Mouse (Mus musculus) 3T3-L1 (cell line): ENCODE results near the gene Sult2b1.

Source experiments
- DNase-seq: peaks from one replicate; pipeline ENCODE4 v3.0.0-alpha.2; 2015; ENCODE audit warnings: low read depth, low spot score

Gene Sult2b1

DNA sequence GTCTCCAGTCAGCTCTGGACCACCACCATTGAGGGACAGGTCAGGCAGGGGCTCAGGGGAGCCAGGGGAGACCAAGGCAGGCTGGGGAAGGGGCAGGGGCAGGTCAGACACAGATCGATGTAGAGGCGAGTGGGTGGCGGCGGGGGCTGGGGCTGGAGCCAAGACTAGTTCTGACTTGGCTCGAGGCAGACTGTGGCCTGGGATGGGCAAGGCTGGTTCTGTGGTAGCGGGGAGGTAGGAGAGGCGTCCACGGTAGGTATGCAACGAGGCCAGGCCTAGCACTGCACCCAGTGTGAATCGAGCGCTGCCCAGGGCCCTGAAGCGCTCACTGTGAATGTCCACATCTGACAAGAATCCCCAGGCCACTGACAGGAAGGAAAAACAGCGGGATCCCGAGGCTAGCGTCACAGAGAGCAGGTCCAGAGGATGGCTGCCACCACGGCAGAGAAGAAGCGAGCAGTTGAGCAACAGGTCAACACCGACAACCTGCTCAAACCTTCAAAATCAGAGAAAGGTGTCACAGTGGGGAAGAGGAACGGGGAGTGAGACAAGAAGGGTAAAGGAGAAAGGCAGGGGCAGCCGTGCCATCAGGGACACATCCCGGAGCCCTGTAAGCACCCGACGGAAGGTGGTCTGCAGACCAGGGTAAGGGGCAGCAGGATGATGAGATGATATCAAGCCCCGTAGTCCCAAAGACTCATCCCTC lies 73.0 kb downstream of the Sult2b1 start:
- no peak for DNase-seq

DNA sequence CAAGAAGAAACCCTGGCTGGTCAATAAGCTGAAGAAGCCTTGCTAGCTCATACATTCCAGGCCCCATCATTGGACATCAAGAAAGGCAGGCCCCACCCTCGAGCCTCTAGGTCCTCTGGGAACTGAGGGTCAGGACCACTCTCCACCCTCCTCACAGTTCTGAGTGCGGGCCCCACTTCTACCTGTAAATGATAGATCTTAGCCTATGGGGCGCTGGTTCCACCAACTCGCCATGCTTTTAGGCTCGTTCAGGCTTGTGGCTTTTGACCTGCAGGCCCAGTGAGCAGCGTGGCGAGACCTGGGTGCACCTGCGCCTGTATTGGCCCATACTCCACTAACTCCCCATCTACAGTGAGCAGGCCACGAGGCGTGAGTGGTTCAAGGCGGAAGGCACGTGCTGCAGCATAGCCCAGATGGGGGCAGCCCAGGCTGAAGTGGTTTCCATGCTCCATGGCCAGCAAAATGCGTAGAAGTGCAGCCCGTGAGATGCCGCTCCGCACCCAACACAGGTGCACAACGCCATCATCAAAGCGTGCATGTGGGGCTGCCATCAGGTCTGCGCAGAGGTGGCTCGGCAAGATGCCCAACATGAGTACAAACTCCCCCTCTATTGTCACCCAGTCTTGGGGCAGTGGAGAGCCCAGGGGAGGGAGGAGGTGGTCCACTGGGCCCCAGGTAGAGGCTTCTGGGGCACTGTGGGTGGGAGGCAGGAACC lies 73.8 kb downstream of the Sult2b1 start:
- no peak for DNase-seq

DNA sequence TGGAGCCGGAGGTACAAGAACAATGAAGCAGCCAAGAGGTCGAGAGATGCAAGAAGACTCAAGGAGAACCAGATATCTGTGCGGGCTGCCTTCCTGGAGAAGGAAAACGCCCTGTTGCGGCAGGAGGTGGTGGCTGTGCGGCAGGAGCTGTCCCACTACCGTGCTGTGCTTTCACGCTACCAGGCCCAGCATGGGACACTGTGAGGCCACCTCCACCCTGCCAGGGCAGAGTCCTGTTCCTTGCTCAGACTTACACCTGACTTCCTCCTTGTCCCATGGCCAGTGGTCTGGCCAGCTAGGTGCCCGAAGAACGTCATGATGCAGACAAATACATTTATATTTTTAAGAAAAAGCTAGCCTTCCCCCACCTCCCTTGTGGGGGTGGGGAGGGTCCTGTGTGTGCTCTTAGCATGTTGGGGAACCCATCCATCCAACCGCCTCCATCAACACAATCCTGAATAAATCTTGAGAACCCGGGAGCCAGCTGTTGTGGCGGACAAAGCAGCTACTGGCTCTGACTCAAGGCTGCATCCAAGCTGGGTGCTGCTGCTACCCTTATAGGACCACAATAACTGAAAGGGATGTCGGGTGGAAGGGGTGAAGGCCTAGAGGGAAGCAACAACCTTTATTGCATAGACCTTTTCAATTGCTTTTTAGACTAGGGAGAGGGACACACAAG lies 74.7 kb downstream of the Sult2b1 start:
- no peak for DNase-seq

DNA sequence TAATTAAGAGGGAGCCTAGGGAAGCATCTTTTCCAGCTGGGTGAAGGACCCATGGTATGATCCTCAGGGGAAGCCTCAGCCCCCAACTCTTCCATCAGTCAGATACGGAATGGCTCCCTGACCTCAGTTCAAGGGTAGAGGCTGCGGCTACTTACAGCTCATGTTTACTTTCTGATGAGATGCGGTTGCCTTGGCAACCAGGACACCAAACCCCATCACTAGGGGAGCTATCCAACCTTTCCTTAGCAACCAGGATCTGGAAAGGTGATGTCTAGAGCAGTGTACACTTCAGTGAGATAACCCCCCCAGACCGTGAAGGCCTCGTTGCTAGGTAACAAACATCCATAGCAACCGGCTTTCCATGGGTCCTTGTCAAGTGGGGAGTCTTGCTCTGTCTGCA lies 75.4 kb downstream of the Sult2b1 start:
- DNase-seq = no peak

DNA sequence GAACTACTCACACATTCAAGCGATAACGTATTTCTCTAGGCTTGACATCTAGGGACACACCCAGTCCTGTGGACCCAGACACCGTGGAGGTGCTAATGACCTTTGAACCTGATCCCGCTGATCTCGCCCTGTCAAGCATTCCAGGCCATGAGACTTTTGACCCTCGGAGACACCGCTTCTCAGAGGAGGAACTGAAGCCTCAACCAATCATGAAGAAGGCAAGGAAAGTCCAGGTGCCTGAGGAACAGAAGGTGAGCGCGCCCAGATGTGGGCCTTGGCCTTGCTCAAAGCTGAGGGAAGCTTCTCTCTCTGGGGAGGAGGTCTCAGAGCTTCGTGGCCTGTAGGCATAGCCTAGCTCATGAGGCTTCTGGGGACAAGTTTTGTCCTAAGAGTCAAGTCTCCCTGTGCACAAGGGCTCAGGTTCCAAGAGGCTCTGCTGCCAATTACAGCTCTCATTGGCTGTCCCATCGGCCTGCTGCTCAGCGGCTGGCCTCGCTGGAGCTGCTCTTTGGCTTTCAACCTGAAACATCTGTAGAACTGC lies 76.2 kb downstream of the Sult2b1 start:
- no peak for DNase-seq

DNA sequence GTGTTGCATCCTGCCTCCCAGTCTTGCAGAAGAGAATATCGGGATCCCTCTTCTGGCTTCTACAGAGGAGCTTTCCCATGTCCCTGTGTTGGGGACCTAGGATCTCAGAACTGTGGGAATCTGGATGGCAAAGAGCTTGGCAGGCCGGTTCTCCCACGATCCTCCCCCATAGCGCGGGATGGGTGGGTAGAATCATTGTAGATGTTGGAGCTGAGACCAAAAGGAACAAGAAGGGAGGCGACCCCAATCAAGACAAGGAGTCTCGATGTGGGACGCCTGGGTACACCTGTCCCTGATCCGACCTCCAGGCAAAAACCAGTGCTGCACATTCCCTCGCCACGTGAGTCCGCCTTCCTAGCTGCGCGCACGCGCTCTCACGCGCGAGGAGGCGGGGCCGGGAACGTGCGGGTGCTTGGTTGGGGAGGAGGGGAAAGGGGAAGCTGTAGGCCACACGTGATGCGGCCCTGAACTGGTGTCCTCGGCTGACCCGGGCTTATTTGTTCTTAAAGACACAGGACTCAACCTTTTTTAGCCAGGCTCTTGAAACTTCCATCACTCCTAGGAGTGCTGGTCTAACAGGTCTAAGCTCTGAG lies 77.0 kb downstream of the Sult2b1 start:
- peak; percentile 84 for DNase-seq

DNA sequence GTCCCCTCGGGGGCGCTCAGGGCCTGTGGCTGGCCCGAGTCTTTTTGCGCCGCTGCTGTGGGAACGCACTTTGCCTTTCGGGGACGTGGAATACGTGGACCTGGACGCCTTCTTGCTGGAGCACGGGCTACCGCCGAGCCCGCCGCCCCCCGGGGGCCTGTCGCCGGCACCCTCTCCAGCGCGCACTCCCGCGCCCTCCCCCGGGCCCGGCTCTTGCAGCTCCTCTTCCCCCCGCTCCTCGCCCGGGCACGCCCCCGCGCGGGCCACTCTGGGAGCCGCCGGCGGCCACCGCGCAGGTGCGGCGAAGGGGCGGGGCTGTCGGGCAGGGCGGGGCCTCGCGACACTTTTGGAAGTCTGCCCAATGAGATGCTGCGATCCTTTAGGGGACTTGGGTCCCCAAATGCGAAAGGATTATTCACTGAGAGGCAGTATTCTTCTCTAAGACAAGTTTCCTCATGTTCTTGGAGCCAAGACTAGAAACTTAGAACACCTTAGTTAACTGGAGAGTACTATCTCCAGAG lies 77.7 kb downstream of the Sult2b1 start:
- peak; percentile 56 for DNase-seq

DNA sequence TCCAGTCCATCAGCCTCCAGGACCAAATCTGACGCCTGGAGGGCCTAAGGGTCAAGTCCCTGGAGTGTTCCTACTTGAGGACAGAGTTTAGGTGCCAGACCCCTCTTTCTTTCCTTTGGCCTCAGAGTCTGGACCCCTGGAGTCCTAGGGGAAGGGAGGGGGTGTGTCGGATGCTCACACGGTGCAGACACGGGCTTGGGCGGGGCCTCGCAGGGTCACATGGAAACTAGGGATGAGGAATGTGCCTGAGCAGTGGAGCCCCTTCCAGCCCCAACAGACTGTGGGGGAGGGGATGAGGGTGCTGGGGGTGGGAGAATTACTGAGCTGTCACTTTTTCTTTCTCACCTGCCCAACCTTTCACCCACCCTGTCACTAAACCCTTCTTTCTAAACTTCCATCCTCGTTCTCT lies 78.6 kb downstream of the Sult2b1 start:
- peak; percentile 75 for DNase-seq

DNA sequence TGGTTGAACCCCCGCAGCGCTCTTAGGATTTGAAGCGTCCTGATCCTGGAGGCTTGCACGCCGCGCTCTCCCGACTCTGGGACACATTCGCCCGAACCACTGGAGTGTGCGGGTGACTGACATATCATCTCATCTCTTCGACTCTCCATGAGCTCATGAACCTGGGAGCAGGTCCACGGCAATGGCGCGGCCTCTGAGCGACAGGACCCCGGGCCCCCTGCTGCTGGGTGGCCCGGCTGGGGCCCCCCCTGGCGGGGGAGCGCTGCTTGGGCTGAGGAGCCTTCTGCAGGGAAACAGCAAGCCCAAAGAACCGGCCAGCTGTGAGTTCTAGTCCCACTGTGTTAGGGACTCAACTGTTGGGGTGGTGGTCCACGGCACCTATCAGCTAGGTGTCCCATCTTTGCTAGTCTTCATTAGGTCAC lies 79.0 kb downstream of the Sult2b1 start:
- no peak for DNase-seq

DNA sequence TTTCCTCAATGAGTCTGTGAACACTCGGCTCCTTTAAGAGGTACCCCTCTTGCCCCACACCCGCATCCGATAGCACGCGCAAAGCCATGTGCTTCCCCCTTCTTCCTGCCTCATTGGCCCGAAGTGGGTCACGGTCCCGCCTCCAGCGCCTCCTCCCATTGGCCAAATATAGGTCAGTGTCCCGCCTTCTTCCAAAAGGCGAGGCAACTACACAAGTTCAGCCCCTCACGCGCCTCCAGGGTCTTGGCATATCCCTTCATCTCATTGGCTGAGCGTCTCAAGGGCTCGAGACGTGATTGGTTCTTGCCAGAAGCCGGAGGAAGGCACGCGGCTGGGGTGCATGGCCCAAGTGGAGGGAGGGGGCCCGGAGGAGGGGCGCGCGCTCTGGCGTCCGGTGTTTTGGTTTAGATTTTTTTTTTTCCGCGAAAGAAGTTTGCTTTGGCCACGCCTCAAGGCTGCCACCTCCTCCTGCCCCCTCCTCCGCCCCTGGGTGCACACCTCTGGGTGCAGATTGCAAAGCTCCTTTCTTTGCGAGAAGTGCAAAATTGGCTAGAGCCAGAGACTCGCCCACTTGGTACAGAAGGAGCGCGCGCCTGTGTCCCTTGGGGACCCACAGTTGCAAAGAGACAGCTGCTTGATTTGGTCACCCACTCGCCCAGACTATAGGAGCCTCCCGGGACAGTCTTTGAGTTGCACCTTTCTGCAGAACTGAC lies 79.6 kb downstream of the Sult2b1 start, which contains the start of gene Dbp:
Gene Dbp, plus strand, starts transcription at position 359 of the 713 bp plus-strand sequence.
- DNase-seq = peak; percentile 98

DNA sequence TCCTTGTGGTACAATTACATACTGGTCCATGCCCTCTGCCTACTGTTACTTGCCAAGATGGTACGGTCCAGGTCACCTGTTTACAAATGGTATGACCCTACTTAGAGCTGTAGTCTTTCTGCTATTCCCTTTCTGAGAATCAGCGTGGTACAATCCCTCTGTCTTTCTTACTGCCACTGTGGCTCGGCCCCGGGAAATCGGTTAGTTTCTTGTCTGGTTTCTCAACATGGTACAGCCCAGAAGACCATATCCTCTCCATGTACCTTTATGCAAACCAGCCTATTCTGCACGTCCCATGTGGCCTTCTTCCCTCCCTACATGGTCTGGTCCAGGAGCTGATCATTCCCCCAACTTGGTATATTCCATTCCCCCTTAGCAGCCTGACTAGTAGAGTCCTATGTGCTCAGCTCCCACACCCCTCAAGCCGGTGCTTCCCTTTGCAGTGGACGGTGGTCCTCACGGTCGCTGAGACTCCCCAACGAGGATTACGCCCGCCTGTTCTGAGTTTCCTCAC lies 80.4 kb downstream of the Sult2b1 start:
- peak; percentile 85 for DNase-seq

DNA sequence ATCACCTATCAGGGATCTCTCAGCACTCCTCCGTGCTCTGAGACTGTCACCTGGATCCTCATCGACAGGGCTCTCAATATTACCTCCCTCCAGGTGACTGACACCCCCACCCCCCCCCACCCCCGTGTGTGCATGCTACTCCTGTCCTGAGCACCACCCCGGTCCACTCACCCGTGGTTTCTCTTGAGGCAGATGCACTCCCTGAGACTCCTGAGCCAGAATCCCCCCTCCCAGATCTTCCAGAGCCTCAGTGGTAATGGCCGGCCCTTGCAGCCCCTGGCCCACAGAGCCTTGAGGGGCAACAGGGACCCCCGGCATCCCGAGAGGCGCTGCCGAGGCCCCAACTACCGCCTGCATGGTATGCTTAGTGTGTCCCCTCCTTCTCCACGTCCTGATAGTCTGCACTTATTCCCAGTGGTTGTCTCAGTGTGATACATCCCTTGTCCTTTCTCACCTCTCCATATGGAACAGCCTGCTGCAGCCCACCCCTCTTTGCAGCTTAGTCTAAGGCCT lies 80.9 kb downstream of the Sult2b1 start:
- no peak for DNase-seq

DNA sequence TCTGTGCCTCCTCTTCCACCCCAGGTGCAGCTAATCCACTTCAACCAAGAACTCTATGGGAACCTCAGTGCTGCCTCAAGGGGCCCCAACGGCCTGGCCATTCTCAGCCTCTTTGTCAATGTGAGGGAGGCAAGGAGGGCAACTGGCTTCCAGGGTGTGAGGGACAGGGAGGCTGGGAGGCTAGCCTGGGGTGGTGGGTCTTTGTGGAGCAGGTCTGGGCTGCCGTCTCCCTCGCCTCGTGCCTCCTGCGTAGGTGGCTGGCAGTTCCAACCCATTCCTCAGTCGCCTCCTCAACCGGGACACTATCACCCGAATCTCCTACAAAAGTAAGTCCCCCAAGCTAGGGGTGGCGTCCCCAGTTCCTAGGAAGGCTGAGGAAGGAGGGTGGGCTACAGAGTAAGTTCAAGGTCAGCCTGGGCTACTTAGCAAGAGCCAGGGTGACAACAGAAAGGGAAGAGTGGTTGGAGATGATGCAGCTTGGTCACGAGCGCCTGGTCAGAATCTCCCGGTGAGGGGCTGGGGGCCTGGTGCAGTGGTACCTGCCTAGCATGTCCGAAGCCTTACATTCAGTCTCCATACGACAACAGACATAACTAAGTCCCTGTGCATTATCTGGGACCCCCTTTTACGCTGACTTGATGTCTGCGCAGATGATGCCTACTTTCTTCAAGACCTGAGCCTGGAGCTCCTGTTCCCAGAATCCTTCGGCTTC lies 81.5 kb downstream of the Sult2b1 start:
- no peak for DNase-seq

DNA sequence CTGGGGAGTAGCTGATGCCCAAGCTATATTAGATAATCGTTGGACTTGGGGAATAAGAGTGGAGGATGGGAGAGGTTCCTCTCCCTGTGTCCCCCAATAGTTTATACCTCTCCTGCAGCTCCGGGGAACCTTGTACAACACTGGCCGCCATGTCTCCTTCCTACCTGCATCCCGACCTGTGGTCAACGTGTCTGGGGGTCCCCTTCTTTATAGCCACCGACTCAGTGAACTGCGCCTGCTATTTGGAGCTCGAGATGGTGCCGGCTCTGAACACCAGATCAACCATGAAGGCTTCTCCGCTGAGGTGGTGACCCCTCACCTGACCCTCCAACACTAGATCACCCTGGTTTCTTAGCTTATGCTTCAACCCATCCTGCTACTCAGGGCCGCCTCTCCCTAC lies 82.2 kb downstream of the Sult2b1 start:
- DNase-seq = no peak

DNA sequence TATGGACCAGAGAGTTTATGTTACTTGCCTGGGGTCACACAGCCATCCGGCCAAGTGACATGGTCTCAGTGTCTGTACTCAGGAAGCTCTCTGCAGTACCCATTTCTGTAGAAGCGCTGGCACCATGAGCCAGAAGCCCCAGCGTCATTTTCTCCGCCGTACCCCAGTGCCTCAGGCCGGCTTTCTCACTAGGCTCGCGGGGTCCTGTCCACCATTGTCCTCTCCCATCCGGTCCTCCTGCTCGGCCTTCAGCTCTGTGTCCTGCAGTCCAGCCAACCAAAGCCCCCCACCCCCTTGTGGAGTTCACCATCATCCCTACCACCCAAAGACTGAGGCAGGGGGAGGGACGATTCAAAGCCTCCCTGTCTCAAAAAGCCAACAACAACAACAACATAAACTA lies 82.9 kb downstream of the Sult2b1 start:
- no peak for DNase-seq

DNA sequence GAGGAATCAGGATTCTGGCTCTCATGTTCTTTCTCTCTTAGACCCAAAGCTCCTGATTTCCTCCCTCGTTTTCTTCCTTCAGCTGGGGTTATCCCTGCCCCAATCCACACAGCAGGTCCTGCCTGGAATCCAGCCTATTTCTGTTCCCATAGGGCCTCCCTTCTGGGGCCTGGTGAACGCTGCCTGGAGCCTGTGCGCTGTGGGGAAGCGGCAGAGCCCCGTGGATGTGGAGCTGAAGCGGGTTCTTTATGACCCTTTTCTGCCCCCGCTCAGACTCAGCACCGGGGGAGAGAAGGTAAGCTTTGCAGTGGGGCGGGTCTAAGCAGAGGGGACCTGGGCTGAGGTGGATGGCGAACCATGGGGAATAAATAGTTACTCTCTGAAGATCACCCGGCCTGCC lies 83.4 kb downstream of the Sult2b1 start:
- DNase-seq = no peak

DNA sequence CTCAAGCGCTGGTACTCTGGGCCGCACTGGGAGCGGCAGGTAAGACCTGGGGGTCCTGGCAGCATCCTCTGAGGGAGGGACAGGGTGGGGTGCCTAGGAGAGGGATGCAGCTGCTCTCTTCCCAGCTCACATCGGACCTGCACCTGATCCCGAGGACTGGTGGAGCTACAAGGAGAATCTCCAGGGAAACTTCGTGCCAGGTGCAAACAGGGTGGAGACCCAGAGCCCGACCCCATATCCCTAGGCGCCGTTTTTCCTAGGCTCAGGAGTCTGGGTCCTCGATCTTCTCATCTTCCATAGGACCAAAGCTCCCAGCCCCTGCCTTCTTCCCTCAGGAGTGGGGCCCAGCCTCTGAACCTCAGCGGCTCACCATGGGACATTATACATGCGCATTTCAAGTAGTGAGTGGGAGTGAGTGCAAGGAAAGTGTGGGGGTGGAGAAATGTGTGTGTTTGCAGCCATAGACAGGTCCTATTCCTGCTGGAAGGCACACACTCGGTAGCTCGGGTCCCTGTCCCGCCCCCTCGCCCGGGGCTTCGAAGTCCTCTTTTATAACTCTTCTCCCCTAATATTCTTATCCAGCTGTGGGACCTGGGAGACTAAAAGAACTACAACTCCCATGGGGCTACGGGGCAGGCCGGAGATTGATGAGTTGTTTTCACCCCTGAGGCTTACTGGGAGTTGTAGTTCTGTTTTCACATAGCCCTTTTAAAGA lies 84.0 kb downstream of the Sult2b1 start:
- DNase-seq = peak; percentile 87

DNA sequence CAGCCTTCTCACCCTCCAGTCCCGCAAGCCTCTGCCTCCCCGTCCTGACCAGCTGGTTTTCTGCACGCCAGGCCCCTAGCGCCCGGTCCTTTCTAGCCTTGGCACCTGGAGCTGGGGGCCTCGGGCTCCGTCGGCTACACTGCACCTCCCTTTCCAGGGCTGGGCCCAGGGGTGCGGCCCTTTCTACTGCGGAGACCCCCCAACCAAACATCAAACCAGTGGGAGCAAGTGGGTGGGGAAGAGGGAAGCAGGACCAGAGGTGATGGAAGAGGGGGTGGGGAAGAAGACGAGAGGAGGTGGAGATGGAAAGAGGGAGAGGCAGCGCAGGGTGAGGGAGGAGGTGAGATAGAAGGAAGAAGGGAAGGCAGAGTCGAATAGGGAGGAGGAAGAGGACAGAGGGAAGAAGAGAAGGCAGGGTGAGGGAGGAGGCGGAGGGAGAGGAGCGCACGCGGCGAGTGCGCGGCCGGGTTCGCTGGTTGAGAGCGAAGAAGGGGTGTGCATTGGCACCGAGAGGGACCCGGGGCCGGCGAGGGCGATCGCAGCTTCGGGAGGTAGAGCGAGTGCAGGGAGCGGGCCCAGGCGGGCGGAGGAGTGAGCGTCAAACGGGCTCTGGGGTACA lies 84.8 kb downstream of the Sult2b1 start, which contains the start of gene Car11:
Gene Car11, plus strand, starts transcription at position 321 of the 619 bp plus-strand sequence.
- DNase-seq = no peak

DNA sequence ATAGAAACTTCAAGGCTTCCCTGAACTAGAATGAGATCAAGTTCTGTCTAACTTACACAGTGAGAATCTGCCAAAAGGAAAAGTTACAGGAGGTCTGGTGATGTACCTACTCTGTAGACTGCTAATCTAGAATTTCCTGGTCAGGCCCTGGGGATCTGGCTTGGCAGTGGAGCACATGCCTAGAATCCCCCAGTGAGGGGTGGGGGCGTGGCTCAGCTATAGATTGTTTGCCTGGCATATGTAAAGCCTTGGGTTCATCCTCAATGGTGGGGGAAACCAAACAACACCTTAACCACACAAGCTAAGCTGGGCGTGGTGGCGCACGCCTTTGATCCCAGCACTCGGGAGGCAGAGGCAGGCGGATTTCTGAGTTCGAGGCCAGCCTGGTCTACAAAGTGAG lies 86.6 kb downstream of the Sult2b1 start:
- DNase-seq = no peak
